Mouse (Mus musculus): ENCODE measurements around the gene Dnah6. TPM values are rescaled to one million over a fixed set of nuclear protein-coding genes. Genes with fewer than 3 reads are reported as not detected.

Gene Dnah6
- polyA plus RNA-seq, 1 experiment from 2014 or later: 0.08 TPM

GRCm38 (mm10) chr6:72969787-72970186, 251.7 kb downstream of the Dnah6 start:
- ATAC-seq: no peak
- no peak overlapping the region for H3K4me3 ChIP-seq (replicated peaks)

More at GRCm38 (mm10) chr6:72969787-72970186, 251.7 kb downstream of the Dnah6 start:
- Histone ChIP-seq H3K27ac (no peak overlapping the region), H3K4me1 (replicated peaks) (no peaks in the 10 kb centered on the region), H3K9me3 (no peaks in the 10 kb centered on the region), H3K9ac (no peak overlapping the region), H3K36me3 (no peaks in the 10 kb centered on the region), H3K4me2 (replicated peaks) (no peak overlapping the region), H3K27me3 (replicated peaks) (no peaks in the 10 kb centered on the region)
- 71% methylated on average over 3 of the region's 3 CpGs for WGBS

Other genes starting within 250 kb of the Dnah6 start
- 290 and 308 TPM in 2 replicates for gene Suclg1, start 26.7 kb upstream of the Dnah6 start, polyA plus RNA-seq (2015; fragmentation: Nextera tagmentation; extraction: Ambion mirVana)
- not detected in 2 replicates for gene 4931417E11Rik, start 248.0 kb upstream of the Dnah6 start, polyA plus RNA-seq (2015; fragmentation: Nextera tagmentation; extraction: Ambion mirVana)

All from intestine, embryonic 15.5 days (tissue).